Mouse (Mus musculus) heart, adult 8-10 months (tissue): ENCODE results near the gene Ldb3. TPM values are rescaled to one million over a fixed set of nuclear protein-coding genes. Genes with fewer than 3 reads are reported as not detected.

Experiments
- total RNA-seq, 4 experiments: library from RNA; stranded (reverse); gene quantifications; 2 replicates each; pipeline ENCODE4 v1.2.4; 2022

The Ldb3 gene
- total RNA-seq, 4 experiments from 2014 or later, result 1,077 to 1,246 (median 1,126) TPM

Other genes with a start within 250 kb of the Ldb3 start
- not detected for gene Fam25c, start 233.2 kb downstream of the Ldb3 start, total RNA-seq
- 10 to 100 TPM; 12.6 to 19.4 (median 15.2) TPM for gene Sncg, start 213.9 kb downstream of the Ldb3 start, total RNA-seq
- 10 to 100 TPM; 36.6 to 47.3 (median 43.5) TPM for gene Mmrn2, start 213.2 kb downstream of the Ldb3 start, total RNA-seq
- gene Bmpr1a, start 85.3 kb downstream of the Ldb3 start, total RNA-seq, result 10 to 100 TPM; 55.7 to 68.2 (median 59.4) TPM
- not detected for gene 9230112D13Rik, start 65.9 kb downstream of the Ldb3 start, total RNA-seq
- 1 to 10 TPM; 1.7 to 2.5 (median 2.4) TPM for gene Opn4, start 11.5 kb upstream of the Ldb3 start, total RNA-seq
- 10 to 100 TPM; 36.1 to 39.1 (median 37.7) TPM for gene Wapl, start 85.2 kb upstream of the Ldb3 start, total RNA-seq
- gene Grid1, start 231.4 kb upstream of the Ldb3 start, total RNA-seq, result under 1 TPM in 1 of 4 experiments, not detected in 3; 0.22 TPM